Mouse (Mus musculus): ENCODE data around the gene Frmd4b. TPM values are rescaled to one million over a fixed set of nuclear protein-coding genes. Genes with fewer than 3 reads are reported as not detected.

Gene Frmd4b
- total RNA-seq, 1 experiment: 2.1 TPM

- H3K9me3 ChIP-seq (ENCODE audit: control insufficient read depth, insufficient read depth, low read depth, low read length): no peaks in the 10 kb centered on the region
- in situ Hi-C loops (cut with MboI; ENCODE audit: low sequenced_read_pairs in 2 of 2, unreplicated experiment in 2 of 2): loop anchor here in 1 of 2 experiments (25.0 kb wide), 1 partner anchor 146 kb away; the partner anchor contains the start of gene Lmod3
- no peak for TF ChIP-seq CHD2 (IDR thresholded peaks at IDR 0.05; ENCODE audit: low read depth, low read length)
- TF ChIP-seq ZC3H11A (IDR thresholded peaks at IDR 0.05; ENCODE audit: borderline replicate concordance, low read depth, low read length): no peak
- no peak for TF ChIP-seq ZNF384 (IDR thresholded peaks at IDR 0.05; ENCODE audit: low read depth, low read length)
- no peak for TF ChIP-seq HCFC1 (IDR thresholded peaks at IDR 0.05; ENCODE audit: borderline replicate concordance, insufficient read depth, low read length)
- TF ChIP-seq MAFK (IDR thresholded peaks at IDR 0.05; ENCODE audit: insufficient read depth, low read depth, low read length): no peak
- H3K36me3 ChIP-seq (ENCODE audit: control insufficient read depth, insufficient read depth, low read length, poor library complexity, severe bottlenecking): no peaks in the 10 kb centered on the region
- DNase-seq (ENCODE audit: low read depth, low spot score): no peak
- no peak overlapping the region for H3K4me3 ChIP-seq (ENCODE audit: insufficient read depth in 1 of 2, low read depth in 1 of 2, low read length in 2 of 2, poor library complexity in 1 of 2, severe bottlenecking in 1 of 2)
- peaks cover 0 to 1% of the 10 kb centered on the region in 2 experiments; a peak in 1 of 4 replicates for H3K4me1 ChIP-seq (ENCODE audit: control insufficient read depth in 2 of 2, insufficient read depth in 2 of 2, low read length in 2 of 2, poor library complexity in 1 of 2)
- H3K27ac ChIP-seq (ENCODE audit: insufficient read depth, low read depth, low read length, poor library complexity, severe bottlenecking): no peak overlapping the region
- no peak overlapping the region for H3K9ac ChIP-seq (ENCODE audit: insufficient read depth, low read depth, low read length, poor library complexity, severe bottlenecking)
These were observed 209.4 kb downstream of the Frmd4b start for GRCm38 (mm10) chr6:97407914-97408313.

- H3K36me3 ChIP-seq (ENCODE audit: control insufficient read depth, insufficient read depth, low read length, poor library complexity, severe bottlenecking): no peaks in the 10 kb centered on the region
- no peak overlapping the region for H3K9ac ChIP-seq (ENCODE audit: insufficient read depth, low read depth, low read length, poor library complexity, severe bottlenecking)
- no peak for DNase-seq (ENCODE audit: low read depth, low spot score)
- in situ Hi-C loops (cut with MboI; ENCODE audit: low sequenced_read_pairs in 2 of 2, unreplicated experiment in 2 of 2): loop anchor here in 1 of 2 experiments (25.0 kb wide), 1 partner anchor 145 kb away; the partner anchor contains the start of gene Lmod3
- H3K27ac ChIP-seq (ENCODE audit: insufficient read depth, low read depth, low read length, poor library complexity, severe bottlenecking): no peak overlapping the region
- H3K9me3 ChIP-seq (ENCODE audit: control insufficient read depth, insufficient read depth, low read depth, low read length): no peaks in the 10 kb centered on the region
- H3K4me1 ChIP-seq (ENCODE audit: control insufficient read depth in 2 of 2, insufficient read depth in 2 of 2, low read length in 2 of 2, poor library complexity in 1 of 2): peaks cover 0 to 2% of the 10 kb centered on the region in 2 experiments; a peak in 1 of 4 replicates
- no peak for TF ChIP-seq ZNF384 (IDR thresholded peaks at IDR 0.05; ENCODE audit: low read depth, low read length)
- TF ChIP-seq ZC3H11A (IDR thresholded peaks at IDR 0.05; ENCODE audit: borderline replicate concordance, low read depth, low read length): no peak
- TF ChIP-seq HCFC1 (IDR thresholded peaks at IDR 0.05; ENCODE audit: borderline replicate concordance, insufficient read depth, low read length): no peak
- no peak for TF ChIP-seq CHD2 (IDR thresholded peaks at IDR 0.05; ENCODE audit: low read depth, low read length)
- no peak for TF ChIP-seq MAFK (IDR thresholded peaks at IDR 0.05; ENCODE audit: insufficient read depth, low read depth, low read length)
- H3K4me3 ChIP-seq (ENCODE audit: insufficient read depth in 1 of 2, low read depth in 1 of 2, low read length in 2 of 2, poor library complexity in 1 of 2, severe bottlenecking in 1 of 2): no peak overlapping the region
These were observed 209.9 kb downstream of the Frmd4b start for GRCm38 (mm10) chr6:97407425-97407824.

- in situ Hi-C loops (cut with MboI; ENCODE audit: low sequenced_read_pairs in 2 of 2, unreplicated experiment in 2 of 2): loop anchor here in 1 of 2 experiments (25.0 kb wide), 1 partner anchor 143 kb away; the partner anchor contains the start of gene Lmod3
- no peak overlapping the region for H3K27ac ChIP-seq (ENCODE audit: insufficient read depth, low read depth, low read length, poor library complexity, severe bottlenecking)
- no peak for DNase-seq (ENCODE audit: low read depth, low spot score)
- H3K36me3 ChIP-seq (ENCODE audit: control insufficient read depth, insufficient read depth, low read length, poor library complexity, severe bottlenecking): no peaks in the 10 kb centered on the region
- H3K4me3 ChIP-seq (ENCODE audit: insufficient read depth in 1 of 2, low read depth in 1 of 2, low read length in 2 of 2, poor library complexity in 1 of 2, severe bottlenecking in 1 of 2): no peak overlapping the region
- H3K4me1 ChIP-seq (ENCODE audit: control insufficient read depth in 2 of 2, insufficient read depth in 2 of 2, low read length in 2 of 2, poor library complexity in 1 of 2): peaks cover 0 to 2% of the 10 kb centered on the region in 2 experiments; a peak in 1 of 4 replicates
- no peak overlapping the region for H3K9ac ChIP-seq (ENCODE audit: insufficient read depth, low read depth, low read length, poor library complexity, severe bottlenecking)
- TF ChIP-seq MAFK (IDR thresholded peaks at IDR 0.05; ENCODE audit: insufficient read depth, low read depth, low read length) (no peak), ZNF384 (IDR thresholded peaks at IDR 0.05; ENCODE audit: low read depth, low read length) (no peak), ZC3H11A (IDR thresholded peaks at IDR 0.05; ENCODE audit: borderline replicate concordance, low read depth, low read length) (no peak), CHD2 (IDR thresholded peaks at IDR 0.05; ENCODE audit: low read depth, low read length) (no peak), HCFC1 (IDR thresholded peaks at IDR 0.05; ENCODE audit: borderline replicate concordance, insufficient read depth, low read length) (no peak)
- no peaks in the 10 kb centered on the region for H3K9me3 ChIP-seq (ENCODE audit: control insufficient read depth, insufficient read depth, low read depth, low read length)
These were observed 212.0 kb downstream of the Frmd4b start for GRCm38 (mm10) chr6:97405311-97405710.

GRCm38 (mm10) chr6:97402822-97403472 lies 214.4 kb downstream of the Frmd4b start:
- TF ChIP-seq CHD2 (IDR thresholded peaks at IDR 0.05; ENCODE audit: low read depth, low read length) (no peak), HCFC1 (IDR thresholded peaks at IDR 0.05; ENCODE audit: borderline replicate concordance, insufficient read depth, low read length) (no peak), ZNF384 (IDR thresholded peaks at IDR 0.05; ENCODE audit: low read depth, low read length) (no peak), MAFK (IDR thresholded peaks at IDR 0.05; ENCODE audit: insufficient read depth, low read depth, low read length) (no peak), ZC3H11A (IDR thresholded peaks at IDR 0.05; ENCODE audit: borderline replicate concordance, low read depth, low read length) (no peak)
- H3K4me1 ChIP-seq (ENCODE audit: control insufficient read depth in 2 of 2, insufficient read depth in 2 of 2, low read length in 2 of 2, poor library complexity in 1 of 2): peaks cover 0 to 2% of the 10 kb centered on the region in 2 experiments; a peak in 1 of 4 replicates
- in situ Hi-C loops (cut with MboI; ENCODE audit: low sequenced_read_pairs in 2 of 2, unreplicated experiment in 2 of 2): loop anchor here in 1 of 2 experiments (25.0 kb wide), 1 partner anchor 141 kb away; the partner anchor contains the start of gene Lmod3
- peak; percentile 22 for DNase-seq (ENCODE audit: low read depth, low spot score)
- H3K27ac ChIP-seq (ENCODE audit: insufficient read depth, low read depth, low read length, poor library complexity, severe bottlenecking): no peak overlapping the region
- H3K4me3 ChIP-seq (ENCODE audit: insufficient read depth in 1 of 2, low read depth in 1 of 2, low read length in 2 of 2, poor library complexity in 1 of 2, severe bottlenecking in 1 of 2): no peak overlapping the region
- no peak overlapping the region for H3K9ac ChIP-seq (ENCODE audit: insufficient read depth, low read depth, low read length, poor library complexity, severe bottlenecking)
- no peaks in the 10 kb centered on the region for H3K36me3 ChIP-seq (ENCODE audit: control insufficient read depth, insufficient read depth, low read length, poor library complexity, severe bottlenecking)
- H3K9me3 ChIP-seq (ENCODE audit: control insufficient read depth, insufficient read depth, low read depth, low read length): no peaks in the 10 kb centered on the region
